Mouse (Mus musculus): Measurements from ENCODE around the gene Ltv1.
"Not testable (repeated sequence)": the region's sequence is repeated elsewhere in the genome, so short reads cannot be mapped to it uniquely, and the experiment has no call there.

The Ltv1 gene

GRCm38 (mm10) chr10:13196872-13197507 is 4.0 kb upstream of the Ltv1 start:
- intact Hi-C loops (cut with DNase I): no loop called here

GRCm38 (mm10) chr10:13193496-13193895 is 528 bp upstream of the Ltv1 start:
- intact Hi-C loops (cut with DNase I): not testable (repeated sequence)

DNA sequence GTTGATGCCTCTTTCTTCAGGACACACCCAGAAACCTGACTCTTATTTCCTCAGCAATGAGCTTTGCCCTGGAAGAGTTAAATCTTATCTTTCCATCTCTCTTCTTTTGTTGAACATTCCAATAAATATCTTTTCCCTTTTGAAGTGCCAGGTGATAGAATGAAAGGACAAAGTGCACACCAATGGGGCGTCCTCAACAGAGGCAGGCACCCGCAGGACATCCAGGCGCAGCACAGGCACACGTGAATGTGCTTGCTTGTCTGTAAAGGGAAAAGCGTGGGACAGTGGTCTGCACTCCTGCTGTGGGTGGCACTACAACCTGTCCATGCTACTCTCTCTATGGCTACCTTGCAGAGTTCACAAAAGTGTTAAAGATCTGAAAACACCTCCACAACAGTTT is 3.1 kb downstream of the Ltv1 start:
- intact Hi-C loops (cut with DNase I): no loop called here

- intact Hi-C loops (cut with DNase I): no loop called here
Observed at GRCm38 (mm10) chr10:13186754-13187153, 6.2 kb downstream of the Ltv1 start.

DNA sequence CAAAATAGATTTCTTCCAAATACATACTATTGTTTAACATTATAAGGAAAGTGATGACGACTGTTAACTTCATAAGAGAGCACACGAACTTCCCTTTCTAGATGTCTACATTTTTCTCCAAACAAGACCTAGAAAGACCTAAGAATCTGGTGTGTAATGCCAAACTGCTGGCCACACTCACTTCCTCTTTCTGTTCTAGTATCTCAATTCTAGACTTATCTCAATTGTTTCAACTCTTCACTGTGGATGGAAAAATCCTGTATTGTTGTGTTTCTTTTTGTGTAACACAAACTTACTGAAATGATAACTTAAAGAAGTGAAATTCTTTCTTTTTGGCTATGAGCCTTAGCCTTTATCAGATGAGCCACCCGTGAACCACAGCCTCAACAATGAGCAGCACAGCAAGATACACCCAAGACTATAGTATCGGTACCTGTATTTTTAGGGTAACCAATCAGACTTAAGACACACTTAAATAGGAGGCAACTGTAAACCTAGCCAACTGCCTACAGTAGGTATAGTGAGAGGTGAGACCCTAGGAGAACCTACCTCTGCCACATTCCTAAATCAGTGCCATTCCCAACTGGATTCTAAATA is 8.7 kb downstream of the Ltv1 start:
- intact Hi-C loops (cut with DNase I): no loop called here

DNA sequence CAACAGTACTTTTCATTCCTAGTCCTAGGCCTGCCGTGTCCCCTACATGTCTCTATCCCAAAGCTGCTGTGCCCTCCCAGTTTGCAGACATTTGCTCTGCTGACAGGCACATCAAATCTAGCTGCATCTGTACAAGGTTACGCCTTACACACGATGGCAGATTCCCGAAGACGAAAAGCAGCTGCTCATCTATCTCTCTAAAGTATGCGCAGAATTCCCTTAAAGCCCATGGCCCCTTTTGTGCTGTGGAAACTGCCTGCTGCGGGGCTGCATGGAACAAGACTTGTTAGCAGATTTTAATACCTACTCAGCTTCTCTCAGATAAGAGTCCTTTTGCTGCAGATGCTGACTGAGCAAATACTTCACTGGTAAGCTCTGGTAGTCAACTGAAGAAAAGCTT is 12.8 kb downstream of the Ltv1 start:
- intact Hi-C loops (cut with DNase I): no loop called here

- intact Hi-C loops (cut with DNase I): no loop called here
Observed at GRCm38 (mm10) chr10:13177973-13178624, 14.9 kb downstream of the Ltv1 start, which contains the start of gene Zc2hc1b. Gene Zc2hc1b, minus strand, starts transcription at chr10:13178023.

DNA sequence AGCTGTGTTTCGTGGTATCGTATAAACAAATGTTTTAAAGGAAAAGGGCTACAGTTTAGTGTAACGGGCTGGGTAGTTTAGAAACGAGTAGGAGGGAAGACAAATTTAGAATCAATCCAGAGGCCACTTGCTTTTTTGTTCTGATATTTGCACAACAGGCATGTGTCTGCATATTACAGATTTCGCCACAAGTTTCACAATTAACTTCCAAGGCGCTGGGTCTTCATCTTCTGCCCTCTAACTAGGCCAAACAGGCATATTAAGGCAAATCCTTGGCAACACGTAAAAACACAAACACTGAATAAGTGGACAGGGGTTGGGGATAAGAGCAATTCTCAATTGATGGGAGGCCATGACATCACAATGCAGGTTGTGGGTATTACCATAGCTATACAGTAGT is 17.1 kb downstream of the Ltv1 start:
- intact Hi-C loops (cut with DNase I): no loop called here

GRCm38 (mm10) chr10:13172798-13173221 is 20.2 kb downstream of the Ltv1 start:
- intact Hi-C loops (cut with DNase I): no loop called here

DNA sequence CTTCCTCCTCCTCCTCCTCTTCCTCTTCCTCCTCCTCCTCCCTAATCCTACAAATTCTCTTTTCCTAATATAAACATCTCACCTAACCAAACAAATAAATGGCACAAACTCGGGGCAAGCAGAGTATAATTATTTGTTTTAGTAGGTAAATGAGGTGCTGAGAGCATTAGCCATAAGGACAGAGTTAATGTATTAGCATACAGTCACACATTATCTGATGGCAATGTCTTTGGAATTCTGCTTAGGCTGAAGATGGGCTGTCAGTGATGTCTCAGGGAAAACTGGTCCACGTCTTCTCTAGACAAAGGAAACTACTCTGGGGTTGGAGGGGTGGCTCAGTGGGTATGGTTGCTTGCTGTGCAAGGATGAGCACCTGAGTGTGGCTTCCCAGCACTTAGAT is 21.5 kb downstream of the Ltv1 start:
- intact Hi-C loops (cut with DNase I): no loop called here

DNA sequence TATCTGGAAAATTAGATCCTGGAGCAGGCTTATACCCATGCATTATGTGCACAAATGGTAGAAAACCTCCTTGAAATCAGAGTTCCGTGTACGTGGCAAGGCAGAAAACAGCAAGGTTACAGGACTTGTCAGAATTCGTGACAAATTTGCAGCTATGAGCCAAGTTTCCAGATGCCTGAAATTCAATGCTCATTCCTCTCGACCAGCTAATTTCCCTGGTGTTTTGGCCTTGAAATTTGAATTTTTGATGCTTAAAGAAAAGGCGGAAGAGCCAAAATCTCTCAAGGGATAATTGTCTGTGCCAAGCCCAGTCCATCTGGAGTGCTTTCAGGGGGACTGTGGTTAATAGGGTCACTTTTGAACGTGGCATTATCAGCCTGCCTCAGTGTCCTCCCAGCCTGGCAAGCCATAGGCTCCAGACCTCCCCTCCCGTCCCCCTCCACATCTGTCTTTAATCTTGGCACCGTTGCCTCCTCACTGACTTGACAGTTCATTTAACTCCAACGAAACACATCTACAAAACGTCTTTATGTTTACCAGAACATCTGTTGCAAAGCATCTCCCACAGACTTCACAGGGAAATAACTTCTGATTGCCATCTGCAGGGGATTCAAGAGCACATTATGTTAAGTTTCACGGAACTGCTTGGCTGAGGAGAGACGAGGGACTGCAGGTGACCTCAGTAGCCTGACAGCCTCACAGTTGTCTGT is 22.1 kb downstream of the Ltv1 start:
- intact Hi-C loops (cut with DNase I): no loop called here

DNA sequence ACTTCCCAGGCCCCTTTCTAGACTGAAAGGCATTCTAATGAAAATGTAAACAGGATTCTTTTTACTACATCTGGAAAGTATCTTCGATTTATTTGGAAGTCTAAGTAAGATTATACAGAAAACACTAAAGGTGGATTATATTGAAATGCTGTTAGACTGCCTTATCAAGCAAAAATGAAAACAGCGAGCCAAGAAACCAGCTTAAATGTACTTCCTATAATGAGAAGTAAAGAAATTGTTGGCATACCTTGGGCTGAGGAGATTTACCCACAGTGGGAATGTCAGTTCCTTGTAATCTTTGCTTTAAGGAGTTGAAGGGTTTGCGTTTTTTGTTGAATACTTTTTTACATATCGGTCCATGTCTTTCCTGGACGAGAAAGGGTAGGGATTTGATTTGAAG is 24.5 kb downstream of the Ltv1 start:
- intact Hi-C loops (cut with DNase I): no loop called here

- intact Hi-C loops (cut with DNase I): no loop called here
Observed at GRCm38 (mm10) chr10:13162031-13162430, 30.9 kb downstream of the Ltv1 start.

GRCm38 (mm10) chr10:13160913-13161312 is 32.1 kb downstream of the Ltv1 start:
- intact Hi-C loops (cut with DNase I): no loop called here

GRCm38 (mm10) chr10:13155377-13155776 is 37.6 kb downstream of the Ltv1 start:
- intact Hi-C loops (cut with DNase I): no loop called here

- intact Hi-C loops (cut with DNase I): no loop called here
Observed at GRCm38 (mm10) chr10:13152811-13153364, 40.1 kb downstream of the Ltv1 start.

- intact Hi-C loops (cut with DNase I): no loop called here
Observed at GRCm38 (mm10) chr10:13151353-13151752, 41.6 kb downstream of the Ltv1 start.

- intact Hi-C loops (cut with DNase I): no loop called here
Observed at GRCm38 (mm10) chr10:13150435-13150834, 42.5 kb downstream of the Ltv1 start.

DNA sequence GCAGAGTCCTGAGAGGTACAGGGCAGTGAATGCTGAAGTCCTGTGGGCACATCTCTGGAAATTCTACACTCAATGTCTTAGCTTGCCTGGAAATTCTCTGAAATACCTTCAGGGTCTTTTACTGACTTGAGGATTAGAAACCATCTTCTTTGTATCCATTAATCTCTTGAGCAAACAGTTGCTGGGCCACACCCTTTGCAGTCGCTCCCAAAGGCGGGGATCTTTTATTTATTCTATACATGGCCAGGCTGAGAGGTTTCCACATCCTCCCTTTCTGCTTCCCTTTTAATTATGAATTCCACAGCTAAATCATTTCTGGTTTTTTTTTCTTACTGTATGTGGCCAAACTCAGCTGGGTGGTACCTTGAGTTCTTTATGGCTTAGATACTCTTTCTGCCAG is 52.5 kb downstream of the Ltv1 start:
- intact Hi-C loops (cut with DNase I): no loop called here

DNA sequence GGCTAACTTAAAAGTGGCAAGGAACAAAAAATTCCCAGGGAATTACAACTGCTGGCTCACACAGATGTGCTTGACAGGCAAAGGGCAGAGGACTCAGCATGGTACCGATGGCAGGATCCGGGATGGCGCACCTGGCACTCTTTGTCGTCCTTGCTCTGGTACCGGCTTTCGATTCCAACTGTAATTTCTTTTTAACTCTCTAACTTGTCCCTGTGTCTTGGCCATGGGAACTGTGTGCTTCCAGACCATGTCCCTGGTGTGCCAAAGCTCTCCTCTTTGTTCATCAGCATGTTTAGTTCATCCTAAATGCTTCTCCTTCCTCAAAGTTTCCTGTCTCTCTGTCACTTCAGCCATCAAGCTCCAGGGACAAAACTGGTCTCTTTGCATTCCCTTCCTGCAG is 55.1 kb downstream of the Ltv1 start:
- intact Hi-C loops (cut with DNase I): no loop called here

- intact Hi-C loops (cut with DNase I): no loop called here
Observed at GRCm38 (mm10) chr10:13135751-13136150, 57.2 kb downstream of the Ltv1 start.

GRCm38 (mm10) chr10:13135276-13135675 is 57.7 kb downstream of the Ltv1 start:
- intact Hi-C loops (cut with DNase I): no loop called here
